Mouse (Mus musculus) cortical plate, adult 2 months (tissue): ENCODE results near the gene Cacnb3.

ENCODE experiments used
- CTCF ChIP-seq: fragments of 200-500 bp; IDR thresholded peaks from 2 replicates; pipeline ENCODE4 v1.5.1; 2011; ENCODE audit warnings: mild to moderate bottlenecking, control low read depth, low read length; ENCODE audit not compliant: insufficient read depth; ENCODE audit errors: extremely low read depth
- POLR2A ChIP-seq: fragments of 200-500 bp; IDR thresholded peaks from 2 replicates; pipeline ENCODE4 v1.6.1; 2011; ENCODE audit warnings: mild to moderate bottlenecking, low read length, control low read depth; ENCODE audit not compliant: insufficient read depth; ENCODE audit errors: extremely low read depth

DNA sequence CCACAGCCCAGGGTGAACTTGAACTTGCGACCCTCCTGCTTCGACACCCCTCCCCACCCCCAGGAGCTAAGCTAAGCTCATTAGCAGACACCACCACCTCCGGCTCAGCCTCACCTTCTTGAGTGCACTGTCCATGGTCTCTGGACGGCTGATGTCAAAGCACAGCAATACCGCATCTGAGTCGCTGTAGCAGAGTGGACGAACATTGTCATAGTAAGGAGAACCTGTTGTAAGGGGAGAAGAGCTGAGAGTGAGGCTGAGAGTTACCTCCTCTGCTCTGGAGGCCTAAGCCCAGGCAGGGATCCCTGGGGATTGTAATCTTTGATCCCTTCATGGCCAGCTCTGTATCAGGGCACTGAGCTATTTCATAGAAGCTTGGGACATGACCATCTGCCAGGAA, 43.1 kb downstream of the Cacnb3 start:
- TF ChIP-seq CTCF (no peak), POLR2A (no peak)
